Mouse (Mus musculus) stomach, embryonic 16.5 days (tissue): ENCODE data around the gene Azin2. TPM values are rescaled to one million over a fixed set of nuclear protein-coding genes. Genes with fewer than 3 reads are reported as not detected.

Experiments used
- ATAC-seq: fragments of 200-750 bp; cut with Nextera tagmentation; 2 replicates; pipeline ENCODE4 v1.8.0; 2017; ENCODE audit warnings: moderate number of reproducible peaks, moderate TSS enrichment; ENCODE audit not compliant: insufficient read depth, low FRiP score
- H3K27ac ChIP-seq: fragments of 300-500 bp; sonication (generic); 2 replicates; pipeline ENCODE4 v1.5.1; 2014; ENCODE audit warnings: low read length
- H3K27me3 ChIP-seq: fragments of 300-500 bp; sonication (generic); 2 replicates; pipeline ENCODE4 v1.6.1; 2014; ENCODE audit warnings: low read length, control low read depth, mixed read lengths; ENCODE audit not compliant: control insufficient read depth, insufficient read depth
- H3K36me3 ChIP-seq: fragments of 300-500 bp; sonication (generic); 2 replicates; pipeline ENCODE4 v1.6.1; 2014; ENCODE audit warnings: low read length; ENCODE audit not compliant: control insufficient read depth, insufficient read depth
- H3K4me1 ChIP-seq: fragments of 300-500 bp; sonication (generic); 2 replicates; pipeline ENCODE4 v1.6.1; 2014; ENCODE audit warnings: low read length, control low read depth, mixed read lengths; ENCODE audit not compliant: control insufficient read depth, insufficient read depth
- H3K4me2 ChIP-seq: fragments of 300-500 bp; sonication (generic); 2 replicates; pipeline ENCODE4 v1.6.1; 2014; ENCODE audit warnings: low read depth, low read length, mixed read lengths
- H3K4me3 ChIP-seq: fragments of 300-500 bp; sonication (generic); replicated peaks from 2 replicates; pipeline ENCODE4 v1.5.1; 2014; ENCODE audit warnings: mild to moderate bottlenecking, low read length
- H3K9ac ChIP-seq: fragments of 300-500 bp; sonication (generic); 2 replicates; pipeline ENCODE4 v1.6.1; 2014; ENCODE audit warnings: low read length
- H3K9me3 ChIP-seq: fragments of 300-500 bp; sonication (generic); replicated peaks from 2 replicates; pipeline ENCODE4 v1.6.1; 2016; ENCODE audit warnings: low read length, control low read depth; ENCODE audit not compliant: control insufficient read depth
- WGBS: fragments of 180-500 bp; shearing (Covaris S2); extraction: QIAGEN DNeasy Blood & Tissue Kit; methylation state at CpG from one replicate; pipeline ENCODE4 v1.1.7; 2014; 5-methylcytosine and 5-hydroxymethylcytosine counted together
- polyA plus RNA-seq: library from polyadenylated mRNA; unstranded; fragments of >200 nt; fragmentation: Nextera tagmentation; extraction: Ambion mirVana; gene quantifications from 2 replicates; pipeline ENCODE4 v1.2.1, GENCODE M21; 2015

The Azin2 gene
- polyA plus RNA-seq, 1 experiment from 2014 or later: 14.3 TPM

DNA sequence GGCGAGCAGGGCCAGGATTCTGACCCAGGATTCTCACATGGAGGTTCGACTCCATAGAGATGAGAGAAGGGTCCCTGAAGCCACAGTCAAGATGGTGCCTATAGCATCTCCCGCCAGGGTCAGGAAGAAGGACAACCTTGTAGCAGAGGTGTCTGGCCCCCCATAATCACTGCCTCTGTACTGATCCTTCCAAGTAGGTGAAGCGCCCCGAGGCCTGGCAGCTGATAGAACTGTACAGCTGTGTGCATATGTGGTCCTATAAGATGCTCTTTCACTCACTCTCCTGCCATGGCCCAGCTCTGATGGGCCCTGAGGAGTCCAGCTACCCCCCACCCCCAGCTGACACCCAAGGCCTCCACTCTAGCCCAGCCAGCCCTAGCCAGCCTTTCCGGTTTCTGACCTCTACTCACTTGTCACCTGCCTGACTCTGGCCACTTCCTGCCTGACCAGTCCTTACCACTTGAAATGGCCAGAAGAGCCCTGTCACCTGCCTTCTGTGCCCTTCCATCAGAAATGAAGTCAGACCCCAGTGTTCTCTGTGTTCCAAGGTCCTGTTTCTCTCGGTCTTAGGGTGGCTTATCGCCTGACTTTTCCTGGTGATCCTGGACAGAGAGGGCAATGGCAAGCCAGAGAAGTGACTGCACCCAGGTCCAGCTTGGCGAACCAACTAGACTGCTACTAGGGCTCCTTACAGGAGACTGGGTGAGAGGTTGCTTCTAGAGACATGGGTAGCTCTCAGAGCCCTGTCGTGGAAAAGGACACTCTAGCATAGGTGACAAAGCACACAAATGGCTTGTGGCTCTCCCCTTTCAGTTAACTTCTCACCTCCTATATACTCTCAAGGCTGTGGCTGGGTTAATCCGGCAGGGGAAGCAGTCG is 72.3 kb downstream of the Azin2 start:
- no peak for ATAC-seq
- H3K4me1 ChIP-seq: peaks cover 4% of the 10 kb centered on the region; the same call in 1 of the 2 replicates
- H3K36me3 ChIP-seq: 0 out of 2 replicates have a peak, but pooled peaks cover 3% of the 10 kb centered on the region
- no peaks in the 10 kb centered on the region for H3K9me3 ChIP-seq
- no peak overlapping the region for H3K4me2 ChIP-seq
- 78% methylated on average over 12 of the region's 12 CpGs for WGBS
- H3K4me3 ChIP-seq: no peak overlapping the region
- no peak overlapping the region for H3K9ac ChIP-seq
- H3K27ac ChIP-seq: no peak overlapping the region
- no peaks in the 10 kb centered on the region for H3K27me3 ChIP-seq

GRCm38 (mm10) chr4:128888436-128888990 is 73.7 kb downstream of the Azin2 start:
- no peaks in the 10 kb centered on the region for H3K9me3 ChIP-seq
- peaks cover 4% of the 10 kb centered on the region; the same call in 1 of the 2 replicates for H3K27me3 ChIP-seq
- H3K4me3 ChIP-seq: no peak overlapping the region
- peaks cover 10% of the 10 kb centered on the region for H3K4me1 ChIP-seq
- H3K36me3 ChIP-seq: 0 out of 2 replicates have a peak, but pooled peaks cover 3% of the 10 kb centered on the region
- no peak overlapping the region for H3K27ac ChIP-seq
- no peak for ATAC-seq
- WGBS: 85% methylated on average over 6 of the region's 6 CpGs
- H3K4me2 ChIP-seq: no peak overlapping the region
- H3K9ac ChIP-seq: no peak overlapping the region

DNA sequence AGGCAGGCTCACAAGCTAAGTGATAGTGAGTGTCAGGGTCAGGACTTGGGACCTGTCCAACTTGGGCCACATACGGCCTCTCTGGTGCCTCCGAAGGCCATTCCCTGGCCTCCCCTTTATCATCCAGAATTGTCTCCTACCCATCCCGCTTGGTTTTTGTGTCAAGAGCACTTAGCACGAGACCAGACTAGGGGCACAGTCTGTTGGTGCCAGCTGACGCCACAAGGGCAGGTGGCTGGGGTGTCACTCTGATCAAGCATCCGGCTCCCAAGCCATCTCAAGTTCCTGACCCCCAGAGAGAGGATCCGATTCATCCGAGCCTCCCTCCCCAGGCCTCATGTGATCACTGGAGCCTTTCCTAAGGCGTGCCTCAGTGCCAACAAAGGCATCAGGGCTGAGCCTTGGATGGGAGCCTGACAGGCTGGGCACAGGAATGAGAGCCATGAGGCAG is 74.6 kb downstream of the Azin2 start:
- H3K4me2 ChIP-seq: no peak overlapping the region
- peaks cover 4% of the 10 kb centered on the region; the same call in 1 of the 2 replicates for H3K27me3 ChIP-seq
- peaks cover 15% of the 10 kb centered on the region for H3K4me1 ChIP-seq
- 0 out of 2 replicates have a peak, but pooled peaks cover 3% of the 10 kb centered on the region for H3K36me3 ChIP-seq
- 68% methylated on average over 9 of the region's 9 CpGs for WGBS
- ATAC-seq: no peak
- H3K9me3 ChIP-seq: no peaks in the 10 kb centered on the region
- H3K4me3 ChIP-seq: no peak overlapping the region
- H3K9ac ChIP-seq: no peak overlapping the region
- no peak overlapping the region for H3K27ac ChIP-seq

DNA sequence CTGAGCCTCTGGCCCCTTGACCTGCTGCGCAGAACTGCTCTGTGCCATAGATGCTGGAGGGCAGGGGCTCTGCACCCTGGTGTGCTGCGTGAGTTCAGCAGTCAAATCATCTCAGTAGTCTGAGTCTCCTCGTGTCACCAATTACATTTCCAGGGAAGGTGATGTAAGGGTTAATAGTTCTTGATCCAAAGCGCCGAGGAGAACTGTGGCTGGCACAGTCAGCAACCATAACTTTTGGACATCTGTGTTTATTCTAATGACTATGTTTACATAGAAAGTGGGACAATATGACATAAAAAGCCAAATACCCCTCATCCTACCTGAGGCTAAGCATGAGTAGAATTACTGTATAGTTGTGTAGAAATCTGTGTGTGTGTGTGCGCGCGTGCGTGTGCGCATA is 75.2 kb downstream of the Azin2 start:
- WGBS: 67% methylated on average over 10 of the region's 10 CpGs
- no peak for ATAC-seq
- H3K9ac ChIP-seq: no peak overlapping the region

GRCm38 (mm10) chr4:128886571-128886970 is 75.7 kb downstream of the Azin2 start:
- H3K4me1 ChIP-seq: peaks cover 17% of the 10 kb centered on the region
- H3K27me3 ChIP-seq: peaks cover 4% of the 10 kb centered on the region; the same call in 1 of the 2 replicates
- H3K4me3 ChIP-seq: no peak overlapping the region
- ATAC-seq: no peak
- no peak overlapping the region for H3K27ac ChIP-seq
- 0 out of 2 replicates have a peak, but pooled peaks cover 3% of the 10 kb centered on the region for H3K36me3 ChIP-seq
- H3K9ac ChIP-seq: no peak overlapping the region
- H3K9me3 ChIP-seq: no peaks in the 10 kb centered on the region
- H3K4me2 ChIP-seq: no peak overlapping the region
- WGBS: 45% methylated on average over 5 of the region's 5 CpGs

More for the DNA sequence above, 75.2 kb downstream of the Azin2 start:
- H3K9me3 ChIP-seq: no peaks in the 10 kb centered on the region
- H3K4me1 ChIP-seq: peaks cover 17% of the 10 kb centered on the region
- H3K36me3 ChIP-seq: 0 out of 2 replicates have a peak, but pooled peaks cover 3% of the 10 kb centered on the region
- H3K27me3 ChIP-seq: peaks cover 4% of the 10 kb centered on the region; the same call in 1 of the 2 replicates
- H3K4me2 ChIP-seq: no peak overlapping the region
- no peak overlapping the region for H3K4me3 ChIP-seq
- H3K27ac ChIP-seq: no peak overlapping the region

DNA sequence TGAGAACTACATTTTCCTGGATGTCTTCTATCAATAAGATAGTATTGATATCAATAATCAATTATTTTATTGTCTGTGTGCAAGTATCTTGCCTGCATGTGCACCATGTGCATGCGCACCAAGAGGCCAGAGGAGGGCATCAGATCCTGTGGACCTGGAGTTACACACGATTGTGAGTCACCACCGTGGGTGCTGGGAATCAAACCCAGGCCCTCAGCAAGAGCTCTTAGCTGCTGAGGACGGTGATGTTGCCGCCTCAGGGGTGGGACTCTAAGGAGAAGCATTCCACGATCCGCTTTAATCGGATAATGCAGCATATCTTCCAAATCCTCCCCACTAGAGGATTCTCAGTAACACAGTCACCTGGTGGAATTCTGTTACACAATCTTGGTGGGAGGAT is 76.7 kb downstream of the Azin2 start:
- H3K27me3 ChIP-seq: peaks cover 4% of the 10 kb centered on the region; the same call in 1 of the 2 replicates
- WGBS: 96% methylated on average over 8 of the region's 8 CpGs
- H3K4me3 ChIP-seq: no peak overlapping the region
- H3K4me2 ChIP-seq: no peak overlapping the region
- no peak for ATAC-seq
- no peak overlapping the region for H3K27ac ChIP-seq
- H3K4me1 ChIP-seq: peaks cover 17% of the 10 kb centered on the region
- peaks cover 5% of the 10 kb centered on the region; the same call in 1 of the 2 replicates for H3K9me3 ChIP-seq
- H3K36me3 ChIP-seq: 0 out of 2 replicates have a peak, but pooled peaks cover 3% of the 10 kb centered on the region
- no peak overlapping the region for H3K9ac ChIP-seq

DNA sequence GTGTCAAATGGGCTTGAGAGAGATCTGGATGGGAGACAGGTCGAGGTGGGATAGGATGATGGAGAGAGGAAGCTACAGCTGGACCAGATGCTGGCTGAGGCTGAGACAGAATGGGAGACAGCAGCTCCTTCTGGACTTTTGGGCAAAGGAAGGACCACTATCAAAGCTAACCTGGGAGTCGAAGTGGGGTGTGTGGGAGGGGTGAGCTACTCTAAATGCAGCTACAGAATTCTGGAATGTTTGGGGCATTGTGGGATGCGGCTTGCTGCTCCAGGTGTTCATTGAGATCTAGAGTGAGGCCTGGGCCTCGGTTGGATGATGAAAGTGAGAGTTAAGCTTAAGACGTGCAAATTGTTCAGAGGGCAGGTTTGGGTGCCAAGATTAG is 77.5 kb downstream of the Azin2 start:
- Histone ChIP-seq H3K27ac (no peak overlapping the region), H3K9me3 (peaks cover 5% of the 10 kb centered on the region; the same call in 1 of the 2 replicates), H3K4me3 (peak overlapping the region; percentile 59), H3K4me2 (peak overlapping the region; percentile 99), H3K27me3 (peaks cover 4% of the 10 kb centered on the region; the same call in 1 of the 2 replicates), H3K4me1 (peaks cover 17% of the 10 kb centered on the region), H3K9ac (peak overlapping the region; percentile 64; the same call in 1 of the 2 replicates), H3K36me3 (0 out of 2 replicates have a peak, but pooled peaks cover 3% of the 10 kb centered on the region)
- 47% methylated on average over 5 of the region's 5 CpGs for WGBS
- no peak for ATAC-seq

DNA sequence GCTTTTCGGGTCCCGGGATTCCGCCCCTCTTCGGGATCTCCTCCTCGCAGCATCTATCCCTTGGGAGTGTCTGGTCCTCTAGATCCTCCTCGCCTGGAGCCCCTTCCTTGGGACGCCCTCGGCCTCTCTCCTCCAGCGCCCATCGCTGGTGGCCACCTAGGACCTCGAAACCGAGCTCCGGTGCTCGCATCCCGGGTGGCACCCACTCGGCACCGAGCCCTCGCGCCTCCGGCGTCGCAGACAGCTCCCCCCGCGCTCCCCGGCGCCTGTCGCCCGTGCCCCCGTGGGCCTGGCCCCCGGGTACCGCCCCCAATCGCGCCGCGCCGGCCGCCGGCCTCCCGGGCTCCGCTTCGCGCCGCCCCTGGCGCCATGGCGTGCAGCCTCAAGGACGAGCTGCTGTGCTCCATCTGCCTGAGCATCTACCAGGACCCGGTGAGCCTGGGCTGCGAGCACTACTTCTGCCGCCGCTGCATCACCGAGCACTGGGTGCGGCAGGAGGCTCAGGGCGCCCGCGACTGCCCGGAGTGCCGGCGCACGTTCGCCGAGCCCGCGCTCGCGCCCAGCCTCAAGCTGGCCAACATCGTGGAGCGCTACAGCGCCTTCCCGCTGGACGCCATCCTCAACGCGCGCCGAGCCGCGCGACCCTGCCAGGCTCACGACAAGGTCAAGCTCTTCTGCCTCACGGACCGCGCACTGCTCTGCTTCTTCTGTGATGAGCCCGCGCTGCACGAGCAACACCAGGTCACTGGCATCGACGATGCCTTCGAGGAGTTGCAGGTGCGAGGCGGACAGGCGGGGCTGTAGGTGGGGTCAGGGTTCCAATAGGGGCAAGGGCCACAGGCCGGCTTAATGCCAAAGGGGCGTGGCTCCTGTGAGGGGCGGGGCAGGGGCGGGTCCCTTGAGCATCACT is 78.2 kb downstream of the Azin2 start:
- ATAC-seq: peak; percentile 63
- under 1% methylated on average over 81 of the region's 94 CpGs for WGBS
- peak overlapping the region; percentile 64 for H3K9ac ChIP-seq
- peak overlapping the region; percentile 59 for H3K4me3 ChIP-seq
- H3K27me3 ChIP-seq: peaks cover 4% of the 10 kb centered on the region; the same call in 1 of the 2 replicates
- peak overlapping the region; percentile 2; the same call in 1 of the 2 replicates for H3K27ac ChIP-seq
- H3K4me2 ChIP-seq: peak overlapping the region; percentile 99
- peaks cover 21% of the 10 kb centered on the region for H3K4me1 ChIP-seq
- H3K36me3 ChIP-seq: 0 out of 2 replicates have a peak, but pooled peaks cover 3% of the 10 kb centered on the region
- H3K9me3 ChIP-seq: peaks cover 5% of the 10 kb centered on the region; the same call in 1 of the 2 replicates
